Mouse (Mus musculus) brain, embryonic 18.5 days (tissue): Measurements from ENCODE around the gene Zfp706.
A peak's percentile ranks its signal among the peaks of the same experiment; 100 is the strongest.

ENCODE experiments used
- DNase-seq: peaks from one replicate; pipeline ENCODE4 v3.0.0-alpha.2; 2012; ENCODE audit warnings: low read depth, low spot score

Gene Zfp706

DNA sequence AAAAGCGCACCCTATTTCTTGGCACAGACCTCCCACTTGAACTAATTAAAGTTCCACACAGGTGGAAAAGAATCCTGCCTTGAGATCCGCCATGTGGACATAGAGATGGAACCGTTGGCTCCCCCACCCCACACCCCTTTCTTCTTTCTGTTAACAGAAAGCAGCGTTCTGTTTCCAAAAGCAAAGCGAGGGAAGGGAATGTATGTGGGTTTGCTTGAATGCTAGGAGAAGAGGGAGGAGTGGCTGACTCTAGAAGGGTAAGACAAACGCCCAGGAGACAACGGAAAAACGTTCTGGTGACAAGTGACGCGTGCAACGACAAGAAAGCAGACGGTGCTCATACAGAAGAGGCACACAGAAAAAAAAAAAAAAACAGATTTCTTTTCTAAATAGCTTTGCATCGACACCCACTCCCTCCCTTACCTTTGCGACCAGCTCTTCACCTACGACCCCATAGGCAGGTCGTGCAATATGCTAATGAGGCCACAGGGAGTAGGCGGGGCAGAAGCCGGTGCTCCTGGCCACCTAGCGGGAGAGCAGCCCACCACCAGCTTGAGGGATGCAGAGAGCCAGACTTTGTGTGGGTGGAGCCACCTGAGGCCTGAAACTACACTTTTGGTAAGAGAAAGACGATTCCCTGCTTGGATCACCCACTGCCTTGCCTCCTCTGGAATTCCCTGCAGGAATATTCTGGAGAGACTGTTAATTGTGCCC is 27.9 kb downstream of the Zfp706 start:
- peak; percentile 54 for DNase-seq

DNA sequence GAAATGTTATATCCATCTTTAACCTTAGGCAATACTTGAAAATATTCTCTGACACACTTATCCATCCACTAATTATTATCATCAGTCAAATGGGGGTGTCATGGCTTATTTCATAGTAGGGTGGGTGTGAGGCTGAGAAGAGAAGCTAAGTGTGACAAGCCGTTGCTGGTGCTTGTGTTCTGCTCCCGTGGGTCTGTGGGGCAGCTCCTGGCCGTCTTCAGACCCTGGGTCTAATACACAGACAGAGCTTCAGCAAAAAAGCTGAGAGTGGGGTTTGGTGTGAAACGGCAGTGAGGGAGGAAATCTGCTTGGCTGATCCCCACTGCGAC is 28.4 kb downstream of the Zfp706 start:
- DNase-seq, result no peak

DNA sequence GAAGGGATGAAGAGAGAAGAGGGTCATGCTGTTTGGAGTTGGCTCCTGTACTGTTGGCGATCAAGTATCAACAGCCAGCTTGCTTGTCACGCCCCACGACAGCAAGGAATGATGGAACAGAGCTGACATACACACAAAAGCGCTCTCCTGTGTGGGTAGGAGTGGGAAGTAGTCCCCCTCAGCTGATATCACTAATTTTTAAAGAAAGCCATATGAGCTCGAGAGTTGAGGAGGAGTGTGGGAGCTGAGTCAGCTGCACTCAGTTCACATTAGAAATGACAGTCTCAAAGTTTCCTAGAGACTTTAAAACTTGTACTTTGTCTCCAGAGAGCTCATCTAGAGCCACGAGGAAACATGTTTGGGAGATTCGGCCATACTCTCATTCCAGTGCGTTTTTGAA is 29.8 kb downstream of the Zfp706 start:
- no peak for DNase-seq

DNA sequence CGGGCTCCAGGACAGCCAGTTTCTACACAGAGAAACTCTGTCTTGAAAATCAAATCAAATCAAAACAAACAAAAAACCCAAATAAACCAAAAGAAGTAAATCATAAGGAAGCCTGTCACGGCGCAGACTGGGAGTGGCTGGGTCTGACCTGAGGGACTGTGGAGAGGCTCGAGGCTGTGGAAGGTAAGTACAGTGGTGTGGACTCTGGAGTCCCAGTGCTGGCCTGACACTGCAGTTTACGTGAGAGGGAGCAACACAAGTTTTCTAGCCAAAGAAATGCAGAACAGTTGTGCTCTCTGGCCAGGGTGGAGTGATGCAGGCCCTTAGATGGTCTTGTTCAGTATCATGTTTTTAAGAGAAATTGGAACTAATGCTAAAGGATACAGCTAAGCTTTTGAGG is 31.9 kb downstream of the Zfp706 start:
- no peak for DNase-seq

DNA sequence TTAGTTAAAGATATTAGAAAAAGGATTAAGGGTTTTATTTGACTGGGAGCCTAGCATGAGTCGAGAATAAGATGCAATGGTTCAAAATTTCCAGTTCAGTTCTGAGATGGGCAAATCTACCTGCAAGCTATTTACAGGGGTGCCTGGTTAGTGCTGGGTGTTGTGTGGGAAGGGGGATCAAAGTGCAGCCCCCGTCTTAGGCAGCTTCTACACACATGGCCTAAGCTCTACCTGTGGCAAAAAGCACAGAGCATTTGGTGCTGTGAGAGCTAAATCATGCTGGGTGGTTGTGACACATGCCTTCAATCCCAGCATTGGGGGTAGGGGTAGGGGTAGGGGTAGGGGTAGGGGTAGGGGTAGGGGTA is 32.3 kb downstream of the Zfp706 start:
- no peak for DNase-seq

DNA sequence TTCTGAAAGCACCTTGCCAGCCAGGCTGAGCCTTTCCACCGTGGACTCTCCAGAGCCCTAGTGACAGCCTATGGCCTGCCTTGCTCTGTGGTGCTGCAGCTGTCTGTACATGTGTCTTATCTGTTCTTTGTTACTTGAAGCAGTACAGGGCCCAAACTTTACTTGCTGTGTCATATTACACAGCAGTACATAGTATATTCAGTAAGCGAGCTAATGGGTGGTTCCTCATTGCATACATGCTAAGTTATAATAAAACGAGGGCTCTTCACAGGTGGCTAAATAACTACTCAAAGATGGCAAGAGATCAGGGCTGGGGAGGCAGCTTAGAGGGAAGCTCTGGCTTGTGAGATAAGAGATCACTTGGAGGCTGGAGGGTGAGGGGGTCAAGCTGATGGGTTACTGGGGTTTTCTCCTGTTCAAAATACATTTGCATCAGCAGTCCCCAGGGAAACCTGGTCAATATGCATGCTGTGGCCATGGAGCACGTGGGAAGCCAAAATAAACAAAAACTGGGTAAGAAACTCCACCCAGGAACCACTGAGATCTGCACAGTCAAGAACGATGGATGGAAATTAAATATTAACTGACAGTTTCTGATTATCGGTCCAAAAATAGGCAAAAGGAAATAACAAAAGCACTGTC is 32.8 kb downstream of the Zfp706 start:
- DNase-seq, result no peak

DNA sequence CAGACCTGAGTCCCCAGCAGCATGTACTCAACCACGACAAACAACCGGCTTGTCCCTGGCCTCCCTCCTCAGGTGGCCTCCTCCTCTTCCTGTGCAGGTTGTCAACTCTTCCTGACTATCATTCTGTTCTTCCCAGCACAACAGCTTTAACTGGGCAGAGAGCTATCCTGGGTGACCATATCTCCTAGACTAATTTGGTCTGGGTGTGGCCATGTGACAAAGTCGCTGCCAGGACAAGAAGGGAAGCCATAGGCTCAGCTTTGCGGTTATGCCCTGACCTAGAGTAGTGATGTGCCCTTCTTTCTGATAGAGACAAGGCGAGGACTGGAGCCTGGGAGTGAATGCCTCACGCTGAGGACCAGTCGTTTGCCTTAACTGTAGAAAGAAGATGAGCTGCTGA is 33.9 kb downstream of the Zfp706 start:
- DNase-seq, result no peak

DNA sequence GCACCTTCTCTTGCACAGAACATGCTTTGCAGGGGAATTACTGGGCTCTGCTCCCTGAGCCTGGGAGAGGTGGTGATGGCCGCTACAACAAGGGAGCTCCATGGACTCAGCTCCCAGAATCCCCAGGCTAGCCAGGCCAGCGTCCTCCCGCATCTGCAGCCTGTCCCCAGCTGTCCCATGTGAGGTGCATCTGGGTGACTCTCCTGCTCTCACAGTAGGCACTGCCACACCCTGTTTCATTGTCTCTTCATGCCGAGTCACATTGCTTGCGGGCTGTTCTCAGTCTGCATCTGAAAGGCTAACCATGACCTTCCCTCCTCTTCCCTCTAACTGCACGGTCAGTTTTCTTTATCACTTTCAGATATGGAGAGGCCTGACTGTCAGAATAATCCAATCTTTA is 34.3 kb downstream of the Zfp706 start:
- no peak for DNase-seq

DNA sequence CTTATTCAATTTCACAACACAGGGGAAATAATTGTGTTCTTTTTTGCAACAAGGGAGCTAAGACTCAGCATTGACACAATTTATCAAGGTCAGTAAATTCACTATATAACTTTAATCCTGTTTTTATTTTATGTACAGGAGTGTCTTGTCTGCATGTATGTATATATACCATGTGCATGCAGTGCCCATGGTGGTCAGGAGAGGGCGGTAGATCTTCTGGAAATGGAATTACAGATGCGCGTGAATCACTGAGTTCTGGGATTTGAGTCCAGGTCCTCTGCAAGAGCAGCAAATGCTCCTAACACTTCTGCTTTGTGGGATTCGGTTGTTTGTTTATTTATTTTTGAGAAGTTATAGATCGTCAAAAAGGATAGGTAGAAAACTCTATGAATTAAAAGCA is 37.8 kb downstream of the Zfp706 start:
- DNase-seq, result no peak

DNA sequence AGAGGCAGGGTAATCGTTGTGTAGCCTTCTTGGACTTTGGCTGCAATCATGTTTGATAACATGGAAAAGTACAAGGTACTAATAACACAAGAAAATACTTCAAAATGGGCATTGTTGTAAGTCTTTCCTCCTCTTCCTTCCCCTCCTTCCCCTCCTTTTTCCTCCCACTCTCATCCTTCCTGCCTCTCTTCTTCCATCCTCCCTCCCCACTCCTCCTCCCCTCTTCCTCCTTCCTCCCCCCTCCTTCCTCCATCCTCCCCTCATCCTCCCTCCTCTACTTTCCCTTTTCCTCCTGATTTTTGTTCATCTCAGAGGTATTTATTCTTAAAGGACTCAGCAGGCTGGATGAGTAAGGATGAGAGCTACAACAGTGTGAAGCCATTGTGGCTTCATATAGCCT is 39.3 kb downstream of the Zfp706 start:
- DNase-seq, result peak; percentile 57

DNA sequence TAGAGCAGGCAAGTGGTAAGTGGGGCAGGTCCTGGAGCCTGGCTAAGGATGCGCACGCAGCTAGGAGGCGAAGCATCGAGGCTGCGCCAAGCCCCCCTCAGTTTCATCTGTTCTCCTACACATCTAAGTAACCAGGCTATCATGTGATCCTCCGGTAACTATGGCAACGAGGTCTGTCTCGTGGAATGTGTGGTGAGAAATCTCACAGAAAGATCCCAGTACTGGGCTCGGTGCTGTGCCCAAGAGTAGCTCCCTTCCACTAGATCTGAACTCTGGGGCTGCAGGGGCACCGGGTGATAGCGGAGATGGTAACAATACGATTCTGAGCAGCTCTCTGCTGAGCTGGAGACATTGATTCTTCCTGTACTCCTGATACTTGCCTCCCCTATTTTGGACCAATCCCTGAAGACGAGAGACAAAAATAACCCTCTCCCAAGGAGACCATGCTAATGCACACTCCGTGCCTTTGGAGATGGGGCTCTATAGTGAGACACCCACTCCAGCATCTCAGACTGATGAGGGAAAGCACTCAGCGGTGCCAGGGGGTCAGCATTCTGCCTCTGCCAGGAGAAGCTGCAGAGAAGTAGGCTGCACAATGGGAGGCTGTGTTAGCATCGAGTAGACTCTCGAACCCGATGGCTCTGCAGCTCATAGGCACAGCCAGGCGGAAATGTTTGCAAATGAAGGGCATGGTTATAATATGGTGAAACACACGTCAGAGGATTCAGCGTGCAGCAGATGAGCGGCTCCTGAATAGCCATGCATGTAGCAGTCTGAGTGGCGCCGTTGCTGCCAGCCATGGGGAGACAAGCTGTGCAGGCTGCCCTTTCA is 40.0 kb downstream of the Zfp706 start:
- peak; percentile 97 for DNase-seq

DNA sequence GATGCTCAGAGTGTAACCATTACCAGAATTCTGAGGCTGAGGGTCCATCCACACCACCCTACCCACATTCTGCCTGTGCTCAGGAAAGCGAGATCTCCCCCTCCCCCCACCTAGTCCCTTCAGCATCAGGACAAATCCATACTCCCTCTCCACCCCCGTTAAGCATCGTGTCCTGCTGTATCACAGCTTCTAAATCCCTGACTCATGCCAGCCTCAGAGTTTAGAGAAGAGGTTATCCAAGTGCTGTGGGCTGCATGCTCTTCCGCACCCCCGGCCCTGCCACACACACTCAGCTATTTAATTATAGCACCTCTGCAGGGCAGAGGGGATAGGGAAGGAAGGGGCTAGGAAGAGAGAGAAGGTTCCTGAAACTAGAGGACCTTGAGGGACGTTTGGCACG is 40.6 kb downstream of the Zfp706 start:
- no peak for DNase-seq

DNA sequence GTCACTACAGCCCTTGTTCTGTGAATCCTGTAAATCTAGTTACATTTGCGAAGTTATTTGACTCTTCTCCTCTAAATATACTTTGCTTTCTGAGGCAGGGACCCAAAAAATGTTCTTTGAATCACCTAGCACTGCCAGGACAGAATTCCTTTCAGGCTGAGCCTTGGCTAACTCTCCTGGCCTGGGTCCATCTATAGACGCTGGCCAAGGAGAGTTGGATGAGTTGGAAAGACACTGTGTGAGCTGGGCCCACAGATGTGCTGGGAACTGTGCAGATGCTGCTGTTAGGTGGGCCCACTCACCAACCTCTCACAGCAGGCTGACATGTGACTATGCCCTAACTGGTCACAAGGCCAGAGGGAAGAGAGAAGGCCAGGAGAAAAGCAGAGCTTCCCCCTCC is 41.1 kb downstream of the Zfp706 start:
- no peak for DNase-seq

DNA sequence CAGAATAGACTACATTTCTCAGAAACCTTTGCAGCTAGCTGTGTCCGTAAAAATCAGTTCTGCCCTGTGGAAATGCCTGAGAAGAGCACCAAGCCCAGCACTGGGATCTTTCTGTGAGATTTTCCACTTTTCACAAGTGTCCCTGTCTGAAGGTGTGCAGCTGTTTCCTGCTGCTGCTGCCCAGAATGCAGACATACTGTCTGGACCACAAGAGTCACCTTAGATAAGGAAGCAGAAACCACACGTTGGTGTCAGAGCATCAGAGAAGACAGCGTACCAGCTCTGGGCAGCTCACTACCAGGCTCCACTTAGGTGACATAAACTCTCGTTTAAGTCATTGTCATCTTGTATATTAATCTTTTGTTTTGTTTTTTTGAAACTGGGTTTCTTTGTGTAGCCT is 41.8 kb downstream of the Zfp706 start:
- no peak for DNase-seq

DNA sequence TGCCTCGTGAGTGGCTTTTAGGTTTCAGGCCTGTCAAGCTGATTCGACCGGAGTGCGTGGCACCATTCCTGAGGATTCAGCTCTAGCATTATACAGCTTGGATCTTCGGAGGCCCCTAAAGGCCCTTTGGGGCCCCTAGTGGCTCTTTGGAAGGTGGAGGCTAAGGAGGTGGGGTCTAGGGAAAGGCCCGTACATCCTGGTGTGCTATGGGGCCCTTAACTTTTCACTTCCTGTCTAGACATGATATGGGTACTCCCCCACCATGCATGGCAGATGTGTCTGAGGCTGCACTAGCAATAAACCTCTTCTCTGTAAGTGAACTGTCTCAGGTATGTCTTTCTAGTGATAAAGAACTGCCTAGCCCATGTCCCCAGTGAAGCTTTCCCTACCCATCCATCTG is 44.6 kb downstream of the Zfp706 start:
- no peak for DNase-seq

DNA sequence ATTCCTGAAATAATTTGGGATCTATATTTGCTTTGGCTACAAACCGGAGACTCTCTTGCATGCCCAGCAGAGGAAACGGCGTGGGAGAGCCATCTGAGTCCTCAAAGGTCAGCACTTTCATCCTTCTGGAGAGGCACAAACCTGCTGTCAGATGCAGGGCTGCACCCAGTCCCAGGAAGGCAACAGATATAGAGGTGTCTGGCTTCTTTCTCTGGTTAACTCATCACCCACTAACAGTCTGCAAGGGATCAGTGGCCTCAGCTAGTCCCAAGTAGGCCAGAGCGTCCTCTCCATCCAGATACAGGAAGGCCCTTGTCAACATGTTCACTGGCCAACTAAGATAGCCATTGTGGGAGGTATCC is 46.7 kb downstream of the Zfp706 start:
- DNase-seq, result no peak

DNA sequence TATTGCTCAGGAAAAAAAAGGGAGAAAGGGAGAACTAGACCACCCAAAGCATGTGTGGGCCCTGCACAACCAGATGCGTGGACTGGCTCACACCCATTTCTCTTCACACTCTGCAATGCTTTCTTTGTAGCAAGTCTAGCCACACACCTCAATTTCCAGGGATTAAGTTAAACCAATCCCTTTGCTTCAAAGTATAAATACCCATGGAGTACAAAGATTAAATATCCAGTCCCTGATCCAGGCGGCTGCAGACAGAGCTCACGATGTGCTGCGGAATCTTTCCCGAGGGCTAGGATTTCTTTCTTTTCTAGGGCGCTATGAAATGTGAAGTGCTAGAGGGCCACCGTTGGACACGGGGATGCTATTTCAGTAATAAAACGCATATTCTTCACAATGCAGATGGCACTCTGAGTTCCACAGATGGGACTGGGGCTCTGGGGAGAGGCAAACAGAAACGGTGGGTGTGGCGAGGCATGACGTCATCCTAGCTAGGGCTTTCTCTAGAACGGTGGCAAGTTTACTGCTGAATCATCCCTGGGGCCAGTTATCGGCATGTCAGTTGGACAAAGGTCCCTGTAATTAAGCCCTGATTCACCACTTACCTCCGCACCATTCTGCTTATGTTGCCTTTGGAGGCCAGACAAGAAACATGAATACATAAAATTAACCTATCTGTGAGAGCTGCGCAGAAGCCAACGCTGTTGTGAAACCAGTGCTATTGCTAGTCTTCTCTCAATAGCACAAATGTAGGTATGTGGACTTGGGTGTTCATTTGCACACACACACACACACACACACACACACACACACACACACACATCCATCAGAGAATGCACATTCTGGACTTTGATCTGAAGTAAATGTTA is 47.3 kb downstream of the Zfp706 start:
- peak; percentile 69 for DNase-seq

DNA sequence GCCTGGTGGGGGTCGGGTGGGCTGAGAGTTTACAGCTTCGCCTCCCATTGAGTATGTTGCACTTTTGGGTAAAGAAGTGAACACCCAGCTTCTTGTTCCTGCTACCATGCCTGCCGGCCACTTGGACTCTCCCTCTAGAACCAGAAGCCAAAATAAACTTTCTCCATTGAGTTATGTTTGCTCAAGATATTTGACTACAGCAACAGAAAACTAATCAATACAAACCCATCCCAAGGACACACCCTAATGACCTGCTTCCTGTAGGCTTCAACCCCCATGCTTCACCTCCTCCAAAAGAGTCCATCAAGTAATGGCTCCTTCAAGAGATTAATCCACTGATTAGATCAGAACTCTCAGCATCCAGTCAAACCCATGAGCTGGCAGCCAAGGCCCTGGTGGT is 51.4 kb downstream of the Zfp706 start:
- DNase-seq, result no peak

DNA sequence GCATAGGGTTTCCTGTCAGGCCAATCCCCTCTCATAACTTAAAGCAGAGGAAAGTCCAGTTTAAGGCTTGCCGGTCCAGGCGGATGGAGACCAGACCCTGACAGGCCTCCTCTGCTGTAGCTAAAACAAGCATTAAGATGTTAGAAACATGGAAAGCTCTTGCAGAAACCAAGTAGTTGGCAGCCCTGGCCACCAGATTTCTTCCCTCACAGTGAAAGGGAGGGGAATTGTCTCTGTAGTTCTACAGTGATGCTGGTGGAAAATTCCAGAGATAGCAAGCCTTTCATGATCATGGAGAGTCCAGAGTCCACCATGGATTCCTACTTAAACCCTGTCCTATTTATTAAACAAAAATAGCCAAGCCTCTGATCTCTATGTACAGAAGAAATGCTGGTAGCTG is 57.3 kb downstream of the Zfp706 start:
- DNase-seq, result no peak

DNA sequence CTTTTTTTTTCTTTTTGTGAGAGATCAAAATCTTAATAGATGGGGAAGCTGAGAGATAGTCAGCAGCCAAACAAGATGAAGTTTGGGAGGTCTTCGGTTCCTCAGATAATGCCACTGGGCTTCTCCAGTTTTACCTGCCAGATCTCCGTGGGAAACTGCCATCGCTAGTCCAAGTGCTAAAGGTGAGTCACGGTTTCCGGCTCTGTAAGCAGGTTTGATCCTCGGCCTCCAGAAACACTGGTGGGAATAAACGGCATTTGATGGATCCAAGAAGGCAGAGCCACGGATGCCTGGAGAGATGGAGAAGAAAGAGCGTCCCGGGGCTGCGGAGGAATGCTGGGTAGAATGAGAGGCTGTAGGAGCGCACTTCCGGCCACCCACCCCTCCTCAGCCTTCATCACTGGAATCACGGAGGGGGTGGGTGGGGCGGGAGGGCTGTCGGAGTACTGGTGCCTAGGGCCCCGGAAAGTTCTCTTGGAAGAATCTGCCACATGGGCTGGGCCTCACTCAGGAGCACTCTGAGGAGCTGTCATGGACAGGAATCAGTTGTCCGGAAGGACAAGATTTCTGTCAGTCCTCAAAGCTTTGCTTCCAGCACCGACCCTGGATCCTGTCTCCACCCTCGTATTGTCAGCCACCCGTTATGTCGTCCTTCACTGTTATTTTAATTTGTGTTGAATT is 58.6 kb downstream of the Zfp706 start:
- DNase-seq, result no peak
